Mouse (Mus musculus) megakaryocyte, adult 5-6 weeks (primary cell): ENCODE data around the gene Gm20388. TPM values are rescaled to one million over a fixed set of nuclear protein-coding genes. Genes with fewer than 3 reads are reported as not detected.

ENCODE experiments used
- ATAC-seq: 2 replicates; pipeline ENCODE4 v1.8.0; 2016; ENCODE audit warnings: mild to moderate bottlenecking, inconsistent platforms; ENCODE audit not compliant: poor library complexity, severe bottlenecking
- total RNA-seq, 2 experiments: library from RNA; stranded (forward) in 1 of 2; stranded (reverse) in 1 of 2; fragments of 153-499, 151-499 nt in 1 of 2; fragments of 221-1000, 200-1000 nt in 1 of 2; gene quantifications; 2 replicates each; pipeline versions ENCODE4 v1.2.3 to v1.2.4; 2015 to 2017

Gm20388 gene
- total RNA-seq, 2 experiments from 2014 or later = 7.6 to 15.5 TPM

GRCm38 (mm10) chr8:120509136-120510034 is 598.7 kb downstream of the Gm20388 start:
- peak; percentile 43; the same call in 1 of the 2 replicates for ATAC-seq

GRCm38 (mm10) chr8:120510035-120510416 is 599.4 kb downstream of the Gm20388 start:
- ATAC-seq = no peak; the same call in 1 of the 2 replicates

- no peak for ATAC-seq
Observed at GRCm38 (mm10) chr8:120510863-120511457, 600.3 kb downstream of the Gm20388 start.

DNA sequence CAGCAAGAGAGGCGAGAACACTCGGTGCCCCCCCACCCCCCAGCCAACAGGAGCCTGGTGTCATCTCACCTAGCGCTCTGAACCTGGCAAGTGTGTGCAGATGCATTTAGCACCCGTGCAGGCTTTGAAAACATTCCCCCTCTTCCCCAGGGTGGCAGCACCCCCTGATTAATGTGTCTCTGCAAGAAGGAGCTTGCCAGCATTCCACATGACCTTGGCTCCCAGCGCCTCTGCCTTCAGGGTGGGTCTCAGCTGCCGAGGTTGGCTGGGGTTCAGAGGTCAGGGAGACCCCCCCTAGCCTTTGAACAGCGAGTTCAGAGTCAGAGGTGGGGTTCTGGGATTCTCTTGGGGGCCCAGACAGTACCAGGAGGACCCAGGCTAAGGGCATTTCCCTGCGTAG is 601.1 kb downstream of the Gm20388 start:
- ATAC-seq = no peak

DNA sequence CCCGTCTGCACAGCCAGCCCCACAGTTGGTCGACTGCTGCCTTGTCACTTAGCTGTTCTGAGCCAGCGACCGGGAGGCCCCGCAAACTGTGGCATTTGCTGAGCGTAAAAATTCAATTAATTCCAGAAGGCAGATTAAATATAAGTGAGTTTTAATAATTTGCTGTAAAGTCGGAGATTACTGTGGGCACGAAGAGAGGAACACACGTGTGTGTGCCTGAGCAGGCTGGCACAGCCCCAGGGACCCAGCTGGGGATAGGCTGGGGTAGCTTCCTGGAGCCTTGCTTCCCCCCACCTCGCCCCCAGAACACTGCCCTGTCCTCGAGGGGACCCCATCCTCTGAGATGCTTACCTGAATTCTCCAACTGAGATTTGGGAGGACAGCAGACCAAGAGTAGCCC is 601.7 kb downstream of the Gm20388 start:
- ATAC-seq = no peak

DNA sequence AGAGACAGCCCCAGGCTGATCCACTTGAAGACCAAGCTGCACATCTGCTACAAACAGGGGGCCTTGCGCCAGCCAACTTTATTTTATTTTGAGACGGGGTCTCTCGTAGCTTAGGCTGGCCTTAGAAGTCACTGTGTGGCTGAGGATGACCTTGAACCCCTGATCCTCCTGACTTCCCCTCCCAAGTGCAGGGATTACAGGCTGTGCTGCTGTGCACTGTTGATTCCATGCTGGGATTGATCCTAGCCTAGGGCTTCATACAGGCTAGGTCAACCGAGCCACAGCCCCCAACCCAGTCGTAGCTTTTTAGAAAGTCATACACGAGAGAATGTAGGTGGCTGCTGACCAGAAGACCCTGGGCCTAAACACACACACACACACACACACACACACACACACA is 602.5 kb downstream of the Gm20388 start:
- no peak for ATAC-seq

DNA sequence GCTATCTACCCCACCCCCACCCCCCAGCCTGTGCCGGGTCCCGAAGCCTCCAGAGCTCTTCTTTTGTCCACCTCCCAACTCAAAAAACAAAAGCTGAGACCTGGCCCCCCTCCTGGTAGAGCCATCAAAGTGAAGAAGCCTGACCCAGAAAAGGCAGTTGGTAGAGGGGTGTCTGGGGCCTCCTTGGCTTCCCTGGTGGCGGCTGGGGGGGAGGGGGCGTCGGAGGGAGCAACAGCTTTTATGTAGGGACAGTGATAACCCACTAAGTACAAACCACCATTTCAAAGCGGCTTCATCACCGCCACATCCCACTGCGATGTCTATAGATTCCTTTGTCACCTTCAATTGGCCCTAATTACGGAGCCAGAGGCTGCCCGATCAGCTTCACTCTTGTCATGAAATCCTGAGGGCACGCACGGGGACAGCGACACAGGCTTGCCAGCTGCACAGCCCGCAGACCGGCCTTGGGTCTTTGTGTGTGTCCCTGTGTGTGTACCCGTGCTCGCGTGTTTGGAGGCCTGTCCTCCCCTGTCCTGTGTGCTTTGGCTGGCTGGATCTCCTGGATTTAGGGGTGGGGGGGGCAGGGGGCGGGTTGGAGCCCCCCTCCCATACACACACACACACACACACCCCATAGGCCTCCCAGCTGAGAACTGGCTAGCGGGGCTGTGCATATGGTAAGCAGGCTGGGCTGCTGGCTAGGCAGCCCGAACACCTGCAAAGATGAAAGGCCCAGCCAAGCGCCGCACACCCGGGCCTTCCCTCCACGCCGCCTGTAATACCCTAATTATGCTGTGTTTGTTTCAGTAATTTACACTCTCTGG is 603.2 kb downstream of the Gm20388 start:
- ATAC-seq = no peak

DNA sequence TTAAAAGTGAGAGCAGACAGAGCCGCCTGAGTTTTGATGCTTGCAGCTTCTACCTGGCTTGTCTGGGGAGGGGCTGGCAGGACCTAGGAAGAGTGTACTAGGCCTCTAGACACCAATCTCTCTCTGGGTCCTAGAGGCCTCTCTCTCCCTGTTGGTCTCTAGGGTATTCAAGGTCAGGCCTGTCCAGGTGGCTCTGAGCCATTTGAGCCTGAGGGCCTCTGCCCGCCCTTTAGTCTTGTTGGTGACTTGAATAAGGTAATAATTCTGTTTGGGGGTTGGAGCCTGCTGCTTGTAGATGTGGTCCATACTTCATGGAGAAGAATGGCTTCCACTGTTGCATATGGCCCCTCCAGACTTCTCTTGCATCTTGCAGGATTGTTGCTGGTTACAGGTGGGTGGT is 604.6 kb downstream of the Gm20388 start:
- no peak for ATAC-seq

DNA sequence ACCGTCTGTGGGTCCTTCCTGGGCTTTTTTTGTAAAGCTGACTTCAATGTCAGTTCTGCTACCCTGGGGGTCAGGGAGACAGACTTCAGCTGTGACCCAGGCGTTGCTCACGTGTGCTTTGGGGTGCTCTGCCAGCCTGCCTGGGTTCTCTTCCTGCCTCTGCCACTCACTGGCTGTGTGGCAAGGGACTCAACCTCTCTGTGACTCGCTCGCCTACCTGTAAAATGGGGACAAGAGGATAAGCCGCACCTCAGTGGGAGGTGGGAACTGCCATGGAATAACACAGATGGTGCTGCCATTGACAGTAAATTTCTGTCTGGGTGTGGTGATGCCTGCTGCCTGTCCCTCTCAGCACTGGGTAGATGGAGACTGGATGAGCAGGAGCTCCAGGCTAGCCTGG is 605.0 kb downstream of the Gm20388 start:
- ATAC-seq = no peak

GRCm38 (mm10) chr8:120516182-120516755 is 605.6 kb downstream of the Gm20388 start:
- ATAC-seq = no peak

DNA sequence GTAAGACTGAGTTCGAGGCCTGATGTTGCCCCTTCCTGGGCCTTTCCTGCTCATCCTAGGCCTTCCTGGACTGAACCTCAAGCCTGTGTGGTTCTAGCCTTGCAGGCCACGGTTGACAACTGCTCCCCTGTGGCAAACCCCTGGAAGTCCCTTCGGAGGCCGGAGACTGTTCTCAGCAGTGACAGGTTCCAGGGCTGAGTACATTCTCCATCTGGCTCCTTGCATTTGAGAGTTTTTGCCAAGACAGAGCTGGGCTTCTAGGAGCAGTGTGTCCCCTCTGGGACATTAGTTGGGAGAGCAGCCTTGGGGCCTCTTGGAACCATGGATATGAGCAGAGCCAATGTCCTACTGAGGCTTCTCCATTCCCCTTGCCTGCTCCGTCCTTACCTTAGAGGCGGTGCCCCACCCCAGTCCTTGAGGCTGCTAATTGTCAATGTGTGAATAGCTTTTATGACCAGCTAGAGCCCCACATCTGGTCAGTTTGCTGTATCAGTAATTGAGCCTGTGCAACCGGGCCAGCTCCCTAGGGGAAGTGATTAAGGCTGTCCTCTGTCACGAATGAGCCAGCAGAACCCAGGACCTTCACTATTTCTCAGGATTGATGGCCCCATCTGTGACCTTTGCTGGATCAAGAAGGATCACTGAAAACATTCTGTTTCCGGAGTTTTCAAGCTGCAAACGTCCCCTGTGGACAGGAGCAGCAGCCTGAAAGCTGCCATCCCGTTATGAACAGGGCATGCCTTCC is 607.2 kb downstream of the Gm20388 start:
- ATAC-seq = no peak

DNA sequence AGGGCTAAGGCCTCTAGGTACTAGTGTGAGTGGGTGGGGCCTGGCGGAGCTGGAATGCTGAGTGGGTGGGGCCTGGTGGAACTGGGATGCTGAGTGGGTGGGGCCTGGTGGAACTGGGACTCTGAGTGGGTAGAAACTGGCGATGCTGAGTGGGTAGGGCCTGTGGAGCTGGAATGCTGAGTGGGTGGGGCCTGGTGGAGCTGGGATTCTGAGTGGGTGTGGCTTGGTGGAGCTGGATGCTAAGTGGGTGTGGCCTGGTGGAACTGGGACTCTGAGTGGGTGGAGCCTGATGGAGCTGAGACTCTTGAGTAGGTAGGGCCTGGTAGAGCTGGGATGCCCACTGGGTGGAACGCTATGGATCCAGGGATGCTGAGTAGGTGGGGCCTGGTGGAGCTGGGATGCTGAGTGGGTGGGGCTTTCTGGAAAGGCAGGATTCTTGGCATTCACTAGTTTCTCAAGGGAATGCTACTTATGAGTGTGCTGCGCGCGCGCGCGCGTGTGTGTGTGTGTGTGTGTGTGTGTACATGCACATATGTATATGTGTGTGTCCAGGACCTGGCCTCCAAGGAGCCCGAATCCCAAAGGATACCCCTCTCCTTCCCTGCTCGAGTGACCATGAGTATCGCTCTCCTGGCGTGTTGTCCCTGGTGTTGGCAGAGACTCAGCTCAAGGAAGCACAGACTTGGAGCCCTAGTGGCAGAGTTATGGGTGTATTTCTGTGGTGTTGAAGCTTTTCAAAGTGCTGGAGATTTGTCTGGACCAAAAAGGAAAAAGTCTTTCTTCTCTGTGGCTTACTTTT is 608.3 kb downstream of the Gm20388 start:
- no peak for ATAC-seq

DNA sequence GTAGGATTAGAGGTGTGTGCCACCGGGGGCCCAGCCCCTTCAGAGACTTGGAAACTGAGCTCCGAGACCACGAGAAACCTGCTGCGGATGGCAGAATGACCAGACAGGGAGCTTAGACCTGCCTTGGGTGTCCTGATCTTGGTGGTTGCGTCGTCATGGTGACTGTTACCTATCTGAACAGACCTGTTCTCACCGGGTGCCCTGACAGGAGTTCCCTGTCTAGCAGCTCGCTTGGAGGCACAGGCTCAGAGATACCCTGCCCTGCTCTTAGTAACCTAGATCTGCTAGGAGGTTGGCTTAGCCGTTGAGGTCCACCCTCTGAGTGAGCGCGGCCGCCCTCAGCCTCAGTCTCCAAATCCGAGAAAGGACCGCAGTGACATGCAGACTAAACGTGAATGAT is 609.6 kb downstream of the Gm20388 start:
- ATAC-seq = no peak

- no peak for ATAC-seq
Observed at GRCm38 (mm10) chr8:120520707-120521590, 610.3 kb downstream of the Gm20388 start.

GRCm38 (mm10) chr8:120521591-120521965 is 610.9 kb downstream of the Gm20388 start:
- ATAC-seq = no peak

DNA sequence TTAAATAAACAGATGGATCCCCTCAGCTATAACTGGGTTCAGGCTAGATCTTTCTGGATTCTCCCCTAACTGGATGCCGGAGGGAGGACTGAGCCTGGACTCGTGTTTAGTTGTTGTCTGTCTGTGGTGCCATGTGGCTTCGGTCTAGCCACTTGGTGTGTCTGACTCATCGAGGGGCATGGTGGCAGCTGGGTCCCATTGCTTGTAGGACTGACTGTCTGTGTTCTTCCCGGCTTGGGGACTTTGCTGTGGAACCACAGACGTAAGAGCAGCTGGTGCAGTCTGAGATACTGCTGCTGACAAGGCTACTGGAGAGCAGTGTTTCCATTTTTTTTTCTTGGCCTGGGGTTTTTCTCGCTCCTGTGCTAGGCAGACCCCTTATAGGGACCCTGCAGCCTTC is 613.0 kb downstream of the Gm20388 start:
- ATAC-seq = no peak

DNA sequence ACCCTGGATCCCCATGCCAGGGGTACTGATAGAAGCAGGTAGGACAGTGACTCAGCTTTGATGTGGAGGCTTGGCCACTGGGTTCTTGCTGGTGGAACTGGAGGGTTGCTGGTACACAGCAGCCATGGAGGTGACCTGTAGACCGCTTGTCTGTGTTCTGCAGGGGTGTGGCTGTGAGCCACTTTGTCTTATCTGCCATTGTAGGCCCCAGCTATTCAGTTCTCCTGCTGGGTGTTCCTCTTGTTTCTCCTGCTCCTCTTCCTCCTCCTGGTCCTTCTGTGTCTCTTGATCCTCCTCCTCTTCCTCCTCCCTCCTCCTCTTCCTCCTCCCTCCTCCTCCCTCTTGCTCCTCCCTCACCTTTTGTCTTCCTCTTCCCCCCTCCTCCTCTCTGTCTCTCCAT is 614.5 kb downstream of the Gm20388 start:
- ATAC-seq = 0 out of 2 replicates have a peak, but pooled peaks have one; percentile 15

DNA sequence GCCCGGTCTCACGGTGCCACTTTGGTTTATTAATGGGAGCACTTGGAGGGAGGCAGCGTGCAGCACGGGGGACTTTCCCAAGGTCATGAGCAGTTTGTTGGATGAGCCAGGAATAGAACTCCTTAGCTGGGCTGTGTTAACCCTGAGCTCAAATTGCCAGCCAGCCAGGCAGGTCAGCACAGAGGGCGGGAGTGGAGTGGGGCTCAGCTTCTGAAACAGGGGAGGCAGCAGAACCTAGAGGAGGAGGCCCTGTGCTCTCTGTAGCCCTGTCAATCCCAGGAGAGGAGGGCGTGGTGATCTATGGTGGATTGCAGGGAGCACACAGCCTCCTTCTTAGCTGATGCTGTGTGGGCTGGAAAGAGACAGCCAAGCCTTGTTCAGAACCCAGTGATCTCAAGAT is 615.2 kb downstream of the Gm20388 start:
- no peak for ATAC-seq

DNA sequence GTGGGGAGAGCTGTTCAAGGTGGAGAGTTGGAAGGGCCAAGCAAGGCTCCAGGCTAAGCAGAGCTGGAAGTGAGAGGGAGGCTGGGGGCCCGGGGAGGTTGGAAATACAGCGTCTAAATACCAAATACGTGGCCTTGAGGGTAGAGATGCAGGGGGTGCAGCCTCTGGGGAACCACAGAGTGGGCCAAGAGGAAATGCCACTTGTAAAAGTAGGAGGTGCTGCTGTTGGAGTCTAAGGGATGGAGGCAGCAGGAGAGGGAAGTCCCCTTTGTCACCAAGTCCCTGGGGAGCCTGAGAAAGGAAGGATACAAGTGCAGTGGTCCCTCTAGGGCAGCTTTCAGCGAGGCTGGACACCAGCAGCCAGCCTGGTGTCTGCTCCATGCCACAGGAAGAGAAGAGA is 615.9 kb downstream of the Gm20388 start:
- ATAC-seq = no peak
